Mouse (Mus musculus) heart, postnatal 0 days (tissue): Measurements from ENCODE around the gene Rogdi. TPM values are rescaled to one million over a fixed set of nuclear protein-coding genes. Genes with fewer than 3 reads are reported as not detected.

Experiments
- ATAC-seq: fragments of 200-750 bp; cut with Nextera tagmentation; 2 replicates; pipeline ENCODE4 v1.8.0; 2017; ENCODE audit warnings: low read depth, moderate number of reproducible peaks, moderate library complexity; ENCODE audit not compliant: insufficient read depth
- DNase-seq: peaks from one replicate; pipeline ENCODE4 v3.0.0-alpha.2; 2016; ENCODE audit warnings: low spot score
- H3K27ac ChIP-seq: fragments of 300-500 bp; sonication (generic); 2 replicates; pipeline ENCODE4 v1.5.1; 2014; ENCODE audit warnings: low read depth, mild to moderate bottlenecking
- H3K27me3 ChIP-seq: fragments of 300-500 bp; sonication (generic); 2 replicates; pipeline ENCODE4 v1.6.1; 2014; ENCODE audit warnings: low read length, mixed read lengths; ENCODE audit not compliant: control insufficient read depth, insufficient read depth
- H3K36me3 ChIP-seq: fragments of 300-500 bp; sonication (generic); replicated peaks from 2 replicates; pipeline ENCODE4 v1.6.1; 2014; ENCODE audit warnings: low read length, mixed read lengths; ENCODE audit not compliant: control insufficient read depth, insufficient read depth
- H3K4me1 ChIP-seq: fragments of 300-500 bp; sonication (generic); 2 replicates; pipeline ENCODE4 v1.6.1; 2014; ENCODE audit warnings: antibody characterized with exemption; ENCODE audit not compliant: control insufficient read depth, insufficient read depth
- H3K4me2 ChIP-seq: fragments of 300-500 bp; sonication (generic); 2 replicates; pipeline ENCODE4 v1.6.1; 2014; ENCODE audit warnings: low read depth, mild to moderate bottlenecking, low read length, moderate library complexity
- H3K4me3 ChIP-seq: fragments of 300-500 bp; sonication (generic); 2 replicates; pipeline ENCODE4 v1.5.1; 2014; ENCODE audit warnings: low read depth, low read length
- H3K9ac ChIP-seq: fragments of 300-500 bp; sonication (generic); replicated peaks from 2 replicates; pipeline ENCODE4 v1.6.1; 2014; ENCODE audit warnings: low read depth, low read length, mixed read lengths
- H3K9me3 ChIP-seq: fragments of 300-500 bp; sonication (generic); replicated peaks from 2 replicates; pipeline ENCODE4 v1.6.1; 2016; ENCODE audit warnings: low read length; ENCODE audit not compliant: control insufficient read depth
- CTCF ChIP-seq: IDR thresholded peaks from 2 replicates; pipeline ENCODE4 v1.5.1; 2016; ENCODE audit warnings: antibody characterized with exemption, control low read depth, low read depth
- EP300 ChIP-seq: IDR thresholded peaks from 2 replicates; pipeline ENCODE4 v1.6.1; 2016; ENCODE audit warnings: antibody characterized with exemption, low read depth
- WGBS: fragments of 180-500 bp; shearing (Covaris S2); extraction: QIAGEN DNeasy Blood & Tissue Kit; methylation state at CpG from one replicate; pipeline ENCODE4 v1.1.7; 2014; 5-methylcytosine and 5-hydroxymethylcytosine counted together
- polyA plus RNA-seq: library from polyadenylated mRNA; unstranded; fragments of >200 nt; fragmentation: Nextera tagmentation; extraction: Ambion mirVana; gene quantifications from 2 replicates; pipeline ENCODE4 v1.2.1, GENCODE M21; 2015
- total RNA-seq: library from RNA; depleted of rRNA; stranded (reverse); fragments of >200 nt; gene quantifications from 2 replicates; pipeline ENCODE4 v1.2.3, GENCODE M21; 2014; ENCODE audit warnings: low replicate concordance

Gene Rogdi
- total and polyA plus RNA-seq, 2 experiments from 2014 or later, result 34.8 to 37.3 TPM

- TF ChIP-seq CTCF, result no peak
- no peak for TF ChIP-seq EP300
- H3K4me2 ChIP-seq, result no peak within 1 kb of the TSS
- no peak for DNase-seq
- H3K36me3 ChIP-seq, result 0 out of 2 replicates have a peak, but pooled peaks cover 5% of the 10 kb centered on the region
- H3K9ac ChIP-seq, result no peak within 1 kb of the TSS
- 50% methylated on average over 5 of the region's 5 CpGs for WGBS
- no peaks in the 10 kb centered on the region for H3K27me3 ChIP-seq
- no peaks in the 10 kb centered on the region for H3K4me1 ChIP-seq
- H3K4me3 ChIP-seq, result no peak within 1 kb of the TSS
- H3K27ac ChIP-seq, result no peak within 1 kb of the TSS
- no peak for ATAC-seq
- no peaks in the 10 kb centered on the region for H3K9me3 ChIP-seq
Measured at GRCm38 (mm10) chr16:5007067-5007466, 6.3 kb downstream of the Rogdi start, which contains the start of gene Smim22. Gene Smim22 (plus strand): TSS chr16:5007288.

- H3K36me3 ChIP-seq, result no peaks in the 10 kb centered on the region
- H3K27me3 ChIP-seq, result no peaks in the 10 kb centered on the region
- no peak overlapping the region for H3K4me2 ChIP-seq
- no peak overlapping the region for H3K4me3 ChIP-seq
- peaks cover 6% of the 10 kb centered on the region; the same call in 1 of the 2 replicates for H3K4me1 ChIP-seq
- no peak for TF ChIP-seq CTCF
- TF ChIP-seq EP300, result no peak
- 65% methylated on average over 3 of the region's 3 CpGs for WGBS
- H3K9ac ChIP-seq, result no peak overlapping the region
- no peak for ATAC-seq
- no peak overlapping the region for H3K27ac ChIP-seq
- H3K9me3 ChIP-seq, result no peaks in the 10 kb centered on the region
- DNase-seq, result no peak
Measured at GRCm38 (mm10) chr16:5000611-5001010, 12.7 kb downstream of the Rogdi start.

- Histone ChIP-seq H3K27me3 (no peaks in the 10 kb centered on the region), H3K36me3 (no peaks in the 10 kb centered on the region), H3K4me1 (peaks cover 6% of the 10 kb centered on the region; the same call in 1 of the 2 replicates), H3K4me3 (no peak overlapping the region), H3K27ac (no peak overlapping the region), H3K9me3 (no peaks in the 10 kb centered on the region), H3K4me2 (no peak overlapping the region), H3K9ac (no peak overlapping the region)
- DNase-seq (no peak), ATAC-seq (no peak)
- 70% methylated on average over 1 of the region's 1 CpGs for WGBS
- no peak for TF ChIP-seq EP300
- TF ChIP-seq CTCF, result no peak
Measured at GRCm38 (mm10) chr16:4998984-4999383, 14.4 kb downstream of the Rogdi start.

DNA sequence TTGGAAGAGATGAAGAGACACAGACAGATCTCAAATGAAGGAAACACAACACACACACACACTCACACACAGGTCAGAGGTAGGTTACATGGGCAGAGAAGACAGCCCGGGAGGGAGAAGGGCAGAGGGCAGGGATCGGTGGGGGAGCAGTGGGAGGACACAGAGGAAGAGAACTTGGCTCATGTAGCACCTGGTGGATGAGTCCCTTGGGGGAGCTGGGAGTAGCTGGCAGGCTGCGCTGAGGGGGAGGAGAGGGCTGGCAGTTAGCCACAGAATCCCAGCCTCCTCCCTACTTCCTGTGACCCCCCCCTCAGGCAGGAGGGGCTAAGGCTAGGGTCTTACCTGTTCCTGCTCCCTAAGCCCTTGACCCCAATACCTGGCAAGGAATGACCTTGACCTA is 15.8 kb downstream of the Rogdi start, which contains the start of gene Sept12:
Gene Sept12, minus strand, starts transcription at position 300 of the 400 bp plus-strand sequence.
- 24% methylated on average over 3 of the region's 3 CpGs for WGBS
- ATAC-seq (peak; percentile 49), DNase-seq (no peak)
- no peaks in the 10 kb centered on the region for H3K9me3 ChIP-seq
- no peak within 1 kb of the TSS for H3K4me2 ChIP-seq
- H3K36me3 ChIP-seq, result no peaks in the 10 kb centered on the region
- TF ChIP-seq CTCF (no peak), EP300 (no peak)
- no peak within 1 kb of the TSS for H3K4me3 ChIP-seq
- no peak within 1 kb of the TSS for H3K9ac ChIP-seq
- no peak within 1 kb of the TSS for H3K27ac ChIP-seq
- peaks cover 6% of the 10 kb centered on the region; the same call in 1 of the 2 replicates for H3K4me1 ChIP-seq
- no peaks in the 10 kb centered on the region for H3K27me3 ChIP-seq

GRCm38 (mm10) chr16:4993276-4993675 is 20.1 kb downstream of the Rogdi start:
- Histone ChIP-seq H3K36me3 (no peaks in the 10 kb centered on the region), H3K4me3 (no peak overlapping the region), H3K27me3 (no peaks in the 10 kb centered on the region), H3K9me3 (no peaks in the 10 kb centered on the region), H3K4me1 (peaks cover 6% of the 10 kb centered on the region; the same call in 1 of the 2 replicates), H3K27ac (no peak overlapping the region), H3K9ac (no peak overlapping the region), H3K4me2 (no peak overlapping the region)
- ATAC-seq (no peak), DNase-seq (no peak)
- no peak for TF ChIP-seq CTCF
- no peak for TF ChIP-seq EP300
- 75% methylated on average over 4 of the region's 4 CpGs for WGBS

DNA sequence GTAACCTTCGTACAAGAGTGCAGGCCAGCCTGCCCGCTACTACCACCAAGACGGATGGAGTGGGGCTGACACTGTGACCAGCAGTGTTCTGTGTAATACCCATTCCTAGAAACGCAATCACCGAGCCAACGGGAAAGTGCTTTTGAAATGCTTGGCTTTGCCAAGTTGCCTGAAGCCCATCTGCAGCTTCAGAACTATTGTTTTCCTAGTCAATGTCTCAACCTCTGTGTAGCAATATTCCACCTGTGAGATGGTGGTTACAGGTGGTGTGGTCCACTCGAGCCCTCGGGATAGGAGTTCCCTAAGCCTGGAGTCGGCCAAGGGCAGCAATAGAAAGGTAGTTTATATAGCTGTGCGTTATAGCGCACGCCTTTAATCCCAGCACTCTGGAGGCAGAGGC is 28.6 kb downstream of the Rogdi start:
- Histone ChIP-seq H3K4me1 (no peaks in the 10 kb centered on the region), H3K27ac (no peak overlapping the region), H3K27me3 (no peaks in the 10 kb centered on the region), H3K4me3 (no peak overlapping the region), H3K36me3 (no peaks in the 10 kb centered on the region), H3K9me3 (no peaks in the 10 kb centered on the region), H3K4me2 (no peak overlapping the region), H3K9ac (no peak overlapping the region)
- no peak for TF ChIP-seq EP300
- TF ChIP-seq CTCF, result no peak
- 90% methylated on average over 12 of the region's 12 CpGs for WGBS
- ATAC-seq (no peak), DNase-seq (no peak)
